Mouse (Mus musculus): ENCODE measurements at regions not wholly inside any gene's neighbourhood (a gene's known extent, or its start where the extent isn't known, plus 50 kb on each side); places are given as distances from the start of the nearest gene placed in this dataset.

- DNase-seq (ENCODE audit: low spot score) = no peak
These were observed 205.1 kb upstream of the Epha3 start for GRCm38 (mm10) chr16:64068787-64069673.

GRCm38 (mm10) chr16:64062584-64062983, 198.6 kb upstream of the Epha3 start:
- no peak for DNase-seq (ENCODE audit: low spot score)

- DNase-seq (ENCODE audit: low spot score) = no peak
These were observed 194.7 kb upstream of the Epha3 start for GRCm38 (mm10) chr16:64058712-64059111.

GRCm38 (mm10) chr16:64054346-64054745, 190.4 kb upstream of the Epha3 start:
- peak; percentile 5 for DNase-seq (ENCODE audit: low spot score)

GRCm38 (mm10) chr16:64048026-64048425, 184.1 kb upstream of the Epha3 start:
- no peak for DNase-seq (ENCODE audit: low spot score)

GRCm38 (mm10) chr16:64033049-64033448, 169.1 kb upstream of the Epha3 start:
- DNase-seq (ENCODE audit: low spot score) = peak; percentile 13

GRCm38 (mm10) chr16:64023981-64024380, 160.0 kb upstream of the Epha3 start:
- DNase-seq (ENCODE audit: low spot score) = no peak

- DNase-seq (ENCODE audit: low spot score) = no peak
These were observed 136.9 kb upstream of the Epha3 start for GRCm38 (mm10) chr16:64000884-64001283.

GRCm38 (mm10) chr16:63967407-63967806, 103.4 kb upstream of the Epha3 start:
- peak; percentile 3 for DNase-seq (ENCODE audit: low spot score)

GRCm38 (mm10) chr16:63960786-63961185, 96.8 kb upstream of the Epha3 start:
- DNase-seq (ENCODE audit: low spot score) = no peak

GRCm38 (mm10) chr16:63958154-63958553, 94.2 kb upstream of the Epha3 start:
- no peak for DNase-seq (ENCODE audit: low spot score)

- no peak for DNase-seq (ENCODE audit: low spot score)
These were observed 61.2 kb upstream of the Epha3 start for GRCm38 (mm10) chr16:63925195-63925594.

- no peak for DNase-seq (ENCODE audit: low spot score)
These were observed 57.2 kb upstream of the Epha3 start for GRCm38 (mm10) chr16:63921146-63921545.
